Mouse (Mus musculus): ENCODE results near the gene Lyz2. TPM values are rescaled to one million over a fixed set of nuclear protein-coding genes. Genes with fewer than 3 reads are reported as not detected.

Gene Lyz2
- total and polyA plus RNA-seq, 3 experiments = not detected

- peaks cover 3 to 11% of the 10 kb centered on the region in 2 experiments for H3K27me3 ChIP-seq (ENCODE audit: control insufficient read depth in 1 of 2, insufficient read depth in 2 of 2, low read length in 2 of 2)
- H3K4me3 ChIP-seq (ENCODE audit: control insufficient read depth in 1 of 2, insufficient read depth in 1 of 2, low read depth in 2 of 2, low read length in 2 of 2) = no peak overlapping the region
- H3K9me3 ChIP-seq (replicated peaks; ENCODE audit: insufficient read depth, low read length) = no peaks in the 10 kb centered on the region
- no peaks in the 10 kb centered on the region for H3K79me2 ChIP-seq (ENCODE audit: control insufficient read depth, insufficient read depth, low read length, poor library complexity)
- TF ChIP-seq MAFK (IDR thresholded peaks at IDR 0.05; ENCODE audit: borderline replicate concordance, low read depth, low read length) = no peak
- TF ChIP-seq RAD21 (IDR thresholded peaks at IDR 0.05; ENCODE audit: low read depth, low read length) = no peak
- no peak for TF ChIP-seq RCOR1 (IDR thresholded peaks at IDR 0.05; ENCODE audit: low read depth, low read length)
- no peak for TF ChIP-seq TBP (IDR thresholded peaks at IDR 0.05; ENCODE audit: low read depth, low read length)
- no peak for TF ChIP-seq ELF1 (IDR thresholded peaks at IDR 0.05; ENCODE audit: low read depth, low read length)
- no peak for TF ChIP-seq ETS1 (IDR thresholded peaks at IDR 0.05; ENCODE audit: low read depth, low read length)
- TF ChIP-seq USF2 (IDR thresholded peaks at IDR 0.05; ENCODE audit: borderline replicate concordance in 1 of 2, insufficient read depth in 1 of 2, low read depth in 1 of 2, low read length in 2 of 2) = no peak
- TF ChIP-seq ZMIZ1 (IDR thresholded peaks at IDR 0.05; ENCODE audit: low read depth, low read length) = no peak
- no peak for TF ChIP-seq MXI1 (IDR thresholded peaks at IDR 0.05; ENCODE audit: low read depth, low read length)
- TF ChIP-seq CHD2 (IDR thresholded peaks at IDR 0.05; ENCODE audit: low read length) = no peak
- TF ChIP-seq POLR2AphosphoS5 (IDR thresholded peaks at IDR 0.05; ENCODE audit: borderline replicate concordance, low read depth, low read length) = no peak
- TF ChIP-seq KAT2A (conservative IDR thresholded peaks at IDR 0.05; ENCODE audit: low read depth, low read length) = no peak
- TF ChIP-seq MYC (IDR thresholded peaks at IDR 0.05; ENCODE audit: low read depth, low read length) = no peak
- TF ChIP-seq UBTF (IDR thresholded peaks at IDR 0.05; ENCODE audit: borderline replicate concordance, insufficient read depth, low read depth, low read length) = no peak
- no peak for TF ChIP-seq SMC3 (IDR thresholded peaks at IDR 0.05; ENCODE audit: low read depth, low read length)
- no peak for TF ChIP-seq ZC3H11A (IDR thresholded peaks at IDR 0.05; ENCODE audit: low read depth, low read length)
- TF ChIP-seq MEF2A (IDR thresholded peaks at IDR 0.05; ENCODE audit: extremely low read depth, insufficient replicate concordance, low read depth, low read length, poor library complexity, severe bottlenecking) = no peak
- no peak for TF ChIP-seq POLR2A (IDR thresholded peaks at IDR 0.05; ENCODE audit: control insufficient read depth in 1 of 2, insufficient read depth in 1 of 2, low read depth in 1 of 2, low read length in 2 of 2, poor library complexity in 1 of 2)
- TF ChIP-seq POLR2AphosphoS2 (IDR thresholded peaks at IDR 0.05; ENCODE audit: low read length) = no peak
- H3K36me3 ChIP-seq (ENCODE audit: control insufficient read depth in 1 of 2, insufficient read depth in 2 of 2, low read length in 2 of 2) = no peaks in the 10 kb centered on the region
- H3K9ac ChIP-seq (ENCODE audit: control insufficient read depth, low read depth, low read length, poor library complexity, severe bottlenecking) = no peak overlapping the region
- no peaks in the 10 kb centered on the region for H3K4me1 ChIP-seq (ENCODE audit: control insufficient read depth in 1 of 2, insufficient read depth in 2 of 2, low read length in 2 of 2)
- no peak overlapping the region for H3K27ac ChIP-seq (ENCODE audit: control insufficient read depth, low read depth, low read length)
- no peak for DNase-seq (ENCODE audit: low read depth, low spot score)
Measured at GRCm38 (mm10) chr10:117235866-117236265, 46.3 kb downstream of the Lyz2 start.

- Histone ChIP-seq H3K27ac (ENCODE audit: control insufficient read depth, low read depth, low read length) (no peak overlapping the region), H3K79me2 (ENCODE audit: control insufficient read depth, insufficient read depth, low read length, poor library complexity) (no peaks in the 10 kb centered on the region), H3K27me3 (ENCODE audit: control insufficient read depth in 1 of 2, insufficient read depth in 2 of 2, low read length in 2 of 2) (peaks cover 5 to 12% of the 10 kb centered on the region in 2 experiments), H3K36me3 (ENCODE audit: control insufficient read depth in 1 of 2, insufficient read depth in 2 of 2, low read length in 2 of 2) (no peaks in the 10 kb centered on the region), H3K4me3 (ENCODE audit: control insufficient read depth in 1 of 2, insufficient read depth in 1 of 2, low read depth in 2 of 2, low read length in 2 of 2) (no peak overlapping the region), H3K4me1 (ENCODE audit: control insufficient read depth in 1 of 2, insufficient read depth in 2 of 2, low read length in 2 of 2) (no peaks in the 10 kb centered on the region), H3K9me3 (replicated peaks; ENCODE audit: insufficient read depth, low read length) (no peaks in the 10 kb centered on the region), H3K9ac (ENCODE audit: control insufficient read depth, low read depth, low read length, poor library complexity, severe bottlenecking) (no peak overlapping the region)
- no peak for DNase-seq (ENCODE audit: low read depth, low spot score)
- TF ChIP-seq EP300 (IDR thresholded peaks at IDR 0.05; ENCODE audit: low read depth in 1 of 2, low read length in 2 of 2) = no peak
- TF ChIP-seq RAD21 (IDR thresholded peaks at IDR 0.05; ENCODE audit: low read depth, low read length) = no peak
- TF ChIP-seq BHLHE40 (IDR thresholded peaks at IDR 0.05; ENCODE audit: borderline replicate concordance, low read depth, low read length) = no peak
- no peak for TF ChIP-seq MAX (IDR thresholded peaks at IDR 0.05; ENCODE audit: low read length)
- TF ChIP-seq MXI1 (IDR thresholded peaks at IDR 0.05; ENCODE audit: low read depth, low read length) = no peak
- no peak for TF ChIP-seq ZKSCAN1 (IDR thresholded peaks at IDR 0.05; ENCODE audit: low read depth, low read length)
- TF ChIP-seq RCOR1 (IDR thresholded peaks at IDR 0.05; ENCODE audit: low read depth, low read length) = no peak
Measured at GRCm38 (mm10) chr10:117234825-117235224, 47.3 kb downstream of the Lyz2 start.
